Mouse (Mus musculus) kidney, postnatal 0 days (tissue): ENCODE measurements around the gene Osbpl3. TPM values are rescaled to one million over a fixed set of nuclear protein-coding genes. Genes with fewer than 3 reads are reported as not detected.

ENCODE experiments used
- ATAC-seq: fragments of 200-750 bp; cut with Nextera tagmentation; replicated peaks from 2 replicates; pipeline ENCODE4 v1.8.0; 2017; ENCODE audit warnings: low read depth, moderate number of reproducible peaks, moderate TSS enrichment, moderate library complexity; ENCODE audit not compliant: low FRiP score
- DNase-seq: peaks from one replicate; pipeline ENCODE4 v3.0.0-alpha.2; 2016; ENCODE audit warnings: low spot score
- H3K27ac ChIP-seq: fragments of 300-500 bp; sonication (generic); 2 replicates; pipeline ENCODE4 v1.5.1; 2014; ENCODE audit warnings: mild to moderate bottlenecking
- H3K27me3 ChIP-seq: fragments of 300-500 bp; sonication (generic); 2 replicates; pipeline ENCODE4 v1.6.1; 2014; ENCODE audit warnings: low read length, mixed read lengths; ENCODE audit not compliant: insufficient read depth
- H3K36me3 ChIP-seq: fragments of 300-500 bp; sonication (generic); 2 replicates; pipeline ENCODE4 v1.6.1; 2014; ENCODE audit warnings: low read length, mixed read lengths; ENCODE audit not compliant: insufficient read depth
- H3K4me1 ChIP-seq: fragments of 300-500 bp; sonication (generic); replicated peaks from 2 replicates; pipeline ENCODE4 v1.6.1; 2014; ENCODE audit warnings: antibody characterized with exemption, low read length, mixed read lengths; ENCODE audit not compliant: insufficient read depth
- H3K4me2 ChIP-seq: fragments of 300-500 bp; sonication (generic); 2 replicates; pipeline ENCODE4 v1.6.1; 2014; ENCODE audit warnings: mild to moderate bottlenecking, low read length, moderate library complexity, mixed read lengths
- H3K4me3 ChIP-seq: fragments of 300-500 bp; sonication (generic); replicated peaks from 2 replicates; pipeline ENCODE4 v1.5.1; 2014; ENCODE audit warnings: low read depth, low read length
- H3K9ac ChIP-seq: fragments of 300-500 bp; sonication (generic); 2 replicates; pipeline ENCODE4 v1.6.1; 2014; ENCODE audit warnings: low read depth, low read length
- H3K9me3 ChIP-seq: fragments of 300-500 bp; sonication (generic); replicated peaks from 2 replicates; pipeline ENCODE4 v1.6.1; 2016; ENCODE audit warnings: low read length, inconsistent platforms, mixed read lengths
- CTCF ChIP-seq: IDR thresholded peaks from 2 replicates; pipeline ENCODE4 v1.5.1; 2016; ENCODE audit warnings: antibody characterized with exemption, low read depth, mild to moderate bottlenecking, moderate library complexity
- WGBS: fragments of 180-500 bp; shearing (Covaris S2); extraction: QIAGEN DNeasy Blood & Tissue Kit; methylation state at CpG from one replicate; pipeline ENCODE4 v1.1.7; 2014; 5-methylcytosine and 5-hydroxymethylcytosine counted together
- polyA plus RNA-seq: library from polyadenylated mRNA; unstranded; fragments of >200 nt; fragmentation: Nextera tagmentation; extraction: Ambion mirVana; gene quantifications from 2 replicates; pipeline ENCODE4 v1.2.1, GENCODE M21; 2015

Gene Osbpl3
- polyA plus RNA-seq, 1 experiment from 2014 or later = 17.4 TPM

GRCm38 (mm10) chr6:50367836-50368235, 88.2 kb downstream of the Osbpl3 start:
- no peaks in the 10 kb centered on the region for H3K4me1 ChIP-seq
- H3K9me3 ChIP-seq = no peaks in the 10 kb centered on the region
- H3K36me3 ChIP-seq = 0 out of 2 replicates have a peak, but pooled peaks cover 4% of the 10 kb centered on the region
- no peak overlapping the region for H3K27ac ChIP-seq
- TF ChIP-seq CTCF = no peak
- H3K27me3 ChIP-seq = no peaks in the 10 kb centered on the region
- WGBS = 84% methylated on average over 5 of the region's 5 CpGs
- ATAC-seq = no peak
- DNase-seq = no peak
- no peak overlapping the region for H3K4me2 ChIP-seq
- no peak overlapping the region for H3K9ac ChIP-seq
- H3K4me3 ChIP-seq = no peak overlapping the region

- H3K4me3 ChIP-seq = no peak overlapping the region
- H3K27me3 ChIP-seq = no peaks in the 10 kb centered on the region
- DNase-seq (no peak), ATAC-seq (no peak)
- 90% methylated on average over 5 of the region's 5 CpGs for WGBS
- no peaks in the 10 kb centered on the region for H3K9me3 ChIP-seq
- H3K9ac ChIP-seq = no peak overlapping the region
- H3K36me3 ChIP-seq = 0 out of 2 replicates have a peak, but pooled peaks cover 4% of the 10 kb centered on the region
- no peak overlapping the region for H3K4me2 ChIP-seq
- H3K27ac ChIP-seq = no peak overlapping the region
- no peak for TF ChIP-seq CTCF
- H3K4me1 ChIP-seq = no peaks in the 10 kb centered on the region
These were observed 89.3 kb downstream of the Osbpl3 start for GRCm38 (mm10) chr6:50366724-50367123.

- Histone ChIP-seq H3K27ac (no peak overlapping the region), H3K4me1 (no peaks in the 10 kb centered on the region), H3K27me3 (no peaks in the 10 kb centered on the region), H3K36me3 (0 out of 2 replicates have a peak, but pooled peaks cover 4% of the 10 kb centered on the region), H3K9me3 (no peaks in the 10 kb centered on the region), H3K4me2 (no peak overlapping the region), H3K9ac (no peak overlapping the region), H3K4me3 (no peak overlapping the region)
- no peak for TF ChIP-seq CTCF
- no peak for ATAC-seq
- WGBS = 92% methylated on average over 7 of the region's 7 CpGs
- no peak for DNase-seq
These were observed 89.7 kb downstream of the Osbpl3 start for GRCm38 (mm10) chr6:50366319-50366718.

- no peak for TF ChIP-seq CTCF
- no peaks in the 10 kb centered on the region for H3K27me3 ChIP-seq
- DNase-seq (no peak), ATAC-seq (no peak)
- no peaks in the 10 kb centered on the region for H3K9me3 ChIP-seq
- H3K4me2 ChIP-seq = no peak overlapping the region
- no peak overlapping the region for H3K9ac ChIP-seq
- no peaks in the 10 kb centered on the region for H3K4me1 ChIP-seq
- no peak overlapping the region for H3K4me3 ChIP-seq
- H3K27ac ChIP-seq = no peak overlapping the region
- WGBS = 86% methylated on average over 8 of the region's 8 CpGs
- 0 out of 2 replicates have a peak, but pooled peaks cover 3% of the 10 kb centered on the region for H3K36me3 ChIP-seq
These were observed 91.6 kb downstream of the Osbpl3 start for GRCm38 (mm10) chr6:50364364-50364763.

GRCm38 (mm10) chr6:50363385-50363784, 92.6 kb downstream of the Osbpl3 start:
- Histone ChIP-seq H3K36me3 (no peaks in the 10 kb centered on the region), H3K27ac (no peak overlapping the region), H3K9me3 (no peaks in the 10 kb centered on the region), H3K4me2 (no peak overlapping the region), H3K4me3 (no peak overlapping the region), H3K27me3 (no peaks in the 10 kb centered on the region), H3K9ac (no peak overlapping the region), H3K4me1 (peaks cover 6% of the 10 kb centered on the region; the same call in 1 of the 2 replicates)
- no peak for DNase-seq
- TF ChIP-seq CTCF = no peak
- WGBS = 62% methylated on average over 5 of the region's 5 CpGs
- ATAC-seq = no peak

GRCm38 (mm10) chr6:50362704-50363261, 93.2 kb downstream of the Osbpl3 start:
- Histone ChIP-seq H3K27me3 (no peaks in the 10 kb centered on the region), H3K4me1 (peaks cover 8% of the 10 kb centered on the region; the same call in 1 of the 2 replicates), H3K4me2 (no peak overlapping the region), H3K36me3 (no peaks in the 10 kb centered on the region), H3K9ac (no peak overlapping the region), H3K4me3 (no peak overlapping the region), H3K9me3 (no peaks in the 10 kb centered on the region), H3K27ac (no peak overlapping the region)
- WGBS = 71% methylated on average over 4 of the region's 4 CpGs
- DNase-seq (no peak), ATAC-seq (no peak)
- TF ChIP-seq CTCF = no peak

- H3K4me2 ChIP-seq = no peak overlapping the region
- TF ChIP-seq CTCF = no peak
- no peak for DNase-seq
- peaks cover 11% of the 10 kb centered on the region; the same call in 1 of the 2 replicates for H3K4me1 ChIP-seq
- no peaks in the 10 kb centered on the region for H3K27me3 ChIP-seq
- no peak overlapping the region for H3K9ac ChIP-seq
- WGBS = 75% methylated on average over 9 of the region's 9 CpGs
- no peak overlapping the region for H3K27ac ChIP-seq
- no peak overlapping the region for H3K4me3 ChIP-seq
- no peaks in the 10 kb centered on the region for H3K36me3 ChIP-seq
- ATAC-seq = no peak
- no peaks in the 10 kb centered on the region for H3K9me3 ChIP-seq
These were observed 93.8 kb downstream of the Osbpl3 start for GRCm38 (mm10) chr6:50362196-50362595.
